Mouse (Mus musculus) cortical plate, adult 2 months (tissue): ENCODE results near the gene Cnp.

Experiments
- CTCF ChIP-seq: fragments of 200-500 bp; IDR thresholded peaks from 2 replicates; pipeline ENCODE4 v1.5.1; 2011; ENCODE audit warnings: mild to moderate bottlenecking, control low read depth, low read length; ENCODE audit not compliant: insufficient read depth; ENCODE audit errors: extremely low read depth
- POLR2A ChIP-seq: fragments of 200-500 bp; IDR thresholded peaks from 2 replicates; pipeline ENCODE4 v1.6.1; 2011; ENCODE audit warnings: mild to moderate bottlenecking, low read length, control low read depth; ENCODE audit not compliant: insufficient read depth; ENCODE audit errors: extremely low read depth

DNA sequence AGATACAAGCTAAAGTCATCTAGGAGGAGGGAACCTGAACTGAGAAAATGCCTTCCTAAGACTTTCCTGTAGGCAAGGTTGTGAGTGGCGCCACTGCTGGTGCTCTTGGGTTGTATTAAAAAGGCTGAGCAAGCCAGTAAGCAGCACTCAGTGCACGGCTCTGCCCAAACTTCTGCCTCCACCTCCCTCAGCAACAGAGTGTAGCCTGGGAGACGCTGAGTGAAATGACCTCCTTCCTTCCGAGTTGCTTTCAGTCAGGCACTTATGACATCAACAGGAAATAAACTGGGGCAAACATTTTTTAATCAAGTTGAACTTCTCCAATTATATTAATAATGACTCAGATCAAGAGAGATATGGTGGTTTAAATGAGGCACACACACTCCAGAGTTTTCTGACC is 34.1 kb downstream of the Cnp start:
- TF ChIP-seq CTCF (no peak), POLR2A (no peak)
